Mouse (Mus musculus) kidney, embryonic 15.5 days (tissue): Measurements from ENCODE around the gene Tufm. TPM values are rescaled to one million over a fixed set of nuclear protein-coding genes. Genes with fewer than 3 reads are reported as not detected.

Experiments
- ATAC-seq: fragments of 200-750 bp; cut with Nextera tagmentation; replicated peaks from 2 replicates; pipeline ENCODE4 v1.8.0; 2017; ENCODE audit warnings: moderate TSS enrichment; ENCODE audit not compliant: low FRiP score
- H3K27ac ChIP-seq: fragments of 300-500 bp; sonication (generic); 2 replicates; pipeline ENCODE4 v1.5.1; 2015; ENCODE audit warnings: mild to moderate bottlenecking, inconsistent platforms
- H3K27me3 ChIP-seq: fragments of 300-500 bp; sonication (generic); 2 replicates; pipeline ENCODE4 v1.6.1; 2015; ENCODE audit warnings: inconsistent platforms
- H3K36me3 ChIP-seq: fragments of 300-500 bp; sonication (generic); 2 replicates; pipeline ENCODE4 v1.6.1; 2015; ENCODE audit warnings: inconsistent platforms
- H3K4me1 ChIP-seq: fragments of 300-500 bp; sonication (generic); 2 replicates; pipeline ENCODE4 v1.6.1; 2015; ENCODE audit warnings: inconsistent platforms
- H3K4me2 ChIP-seq: fragments of 300-500 bp; sonication (generic); 2 replicates; pipeline ENCODE4 v1.6.1; 2015; ENCODE audit warnings: moderate library complexity, mild to moderate bottlenecking, inconsistent platforms
- H3K4me3 ChIP-seq: fragments of 300-500 bp; sonication (generic); replicated peaks from 2 replicates; pipeline ENCODE4 v1.5.1; 2015; ENCODE audit warnings: mild to moderate bottlenecking, inconsistent platforms
- H3K9ac ChIP-seq: fragments of 300-500 bp; sonication (generic); 2 replicates; pipeline ENCODE4 v1.6.1; 2015; ENCODE audit warnings: mild to moderate bottlenecking, inconsistent platforms
- H3K9me3 ChIP-seq: fragments of 300-500 bp; sonication (generic); replicated peaks from 2 replicates; pipeline ENCODE4 v1.6.1; 2016; ENCODE audit warnings: inconsistent platforms
- WGBS: fragments of 180-500 bp; shearing (Covaris S2); methylation state at CpG from one replicate; pipeline ENCODE4 v1.1.7; 2015; ENCODE audit warnings: mixed read lengths; 5-methylcytosine and 5-hydroxymethylcytosine counted together
- polyA plus RNA-seq: library from polyadenylated mRNA; unstranded; fragments of >200 nt; fragmentation: Nextera tagmentation; extraction: Ambion mirVana; gene quantifications from 2 replicates; pipeline ENCODE4 v1.2.1, GENCODE M21; 2015

Gene Tufm
- polyA plus RNA-seq, 1 experiment from 2014 or later = 156 TPM

DNA sequence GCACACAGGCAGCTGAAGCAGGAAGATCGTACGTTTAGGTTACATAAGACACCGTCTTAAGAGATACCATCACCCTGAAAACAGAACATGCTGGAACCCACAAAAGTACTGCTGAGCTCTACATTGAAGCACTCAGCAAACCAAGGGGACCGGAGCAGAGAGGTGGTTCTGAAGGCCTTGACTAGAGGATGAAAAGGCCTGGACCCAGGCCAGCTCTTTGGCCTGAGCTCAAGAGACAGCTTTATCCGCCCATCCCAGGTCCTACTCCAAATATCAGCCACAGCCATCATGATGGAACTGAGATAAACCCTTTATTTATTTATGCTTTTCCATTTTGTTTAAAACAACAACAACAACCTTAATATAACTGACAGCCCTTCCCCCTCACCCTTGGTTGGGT, 20.5 kb upstream of the Tufm start:
- Histone ChIP-seq H3K9me3 (no peaks in the 10 kb centered on the region), H3K27me3 (no peaks in the 10 kb centered on the region), H3K9ac (no peak overlapping the region), H3K36me3 (peaks cover 57% of the 10 kb centered on the region), H3K4me3 (no peak overlapping the region), H3K4me1 (peaks cover 36% of the 10 kb centered on the region), H3K4me2 (no peak overlapping the region), H3K27ac (0 out of 2 replicates have a peak overlapping the region, but pooled peaks have one; percentile 51)
- ATAC-seq = no peak
- 89% methylated on average over 5 of the region's 5 CpGs for WGBS

DNA sequence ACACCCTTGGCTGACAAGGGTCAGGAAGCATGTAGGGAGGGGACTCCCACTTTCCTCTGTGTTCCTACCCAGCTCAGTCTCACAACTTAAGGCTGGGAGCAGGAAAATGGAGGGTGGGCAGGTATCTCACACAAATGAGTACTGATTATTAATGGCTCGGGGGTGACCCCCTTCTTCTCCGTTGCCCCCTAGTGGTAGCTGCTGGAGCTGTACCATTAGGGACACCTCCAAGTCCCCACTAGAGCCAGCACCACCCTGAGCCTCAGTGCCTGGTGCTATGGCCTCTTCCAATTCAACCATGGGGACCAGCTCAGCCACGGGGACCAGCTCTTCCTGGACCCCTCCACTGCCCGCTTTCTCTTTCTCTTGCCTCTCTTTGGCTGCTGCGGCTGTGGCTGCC, 19.9 kb upstream of the Tufm start:
- H3K4me3 ChIP-seq = no peak overlapping the region
- H3K27ac ChIP-seq = no peak overlapping the region
- no peak overlapping the region for H3K4me2 ChIP-seq
- H3K9ac ChIP-seq = no peak overlapping the region
- no peak for ATAC-seq
- no peaks in the 10 kb centered on the region for H3K9me3 ChIP-seq
- no peaks in the 10 kb centered on the region for H3K27me3 ChIP-seq
- peaks cover 33% of the 10 kb centered on the region for H3K4me1 ChIP-seq
- H3K36me3 ChIP-seq = peaks cover 63% of the 10 kb centered on the region
- 71% methylated on average over 5 of the region's 5 CpGs for WGBS

DNA sequence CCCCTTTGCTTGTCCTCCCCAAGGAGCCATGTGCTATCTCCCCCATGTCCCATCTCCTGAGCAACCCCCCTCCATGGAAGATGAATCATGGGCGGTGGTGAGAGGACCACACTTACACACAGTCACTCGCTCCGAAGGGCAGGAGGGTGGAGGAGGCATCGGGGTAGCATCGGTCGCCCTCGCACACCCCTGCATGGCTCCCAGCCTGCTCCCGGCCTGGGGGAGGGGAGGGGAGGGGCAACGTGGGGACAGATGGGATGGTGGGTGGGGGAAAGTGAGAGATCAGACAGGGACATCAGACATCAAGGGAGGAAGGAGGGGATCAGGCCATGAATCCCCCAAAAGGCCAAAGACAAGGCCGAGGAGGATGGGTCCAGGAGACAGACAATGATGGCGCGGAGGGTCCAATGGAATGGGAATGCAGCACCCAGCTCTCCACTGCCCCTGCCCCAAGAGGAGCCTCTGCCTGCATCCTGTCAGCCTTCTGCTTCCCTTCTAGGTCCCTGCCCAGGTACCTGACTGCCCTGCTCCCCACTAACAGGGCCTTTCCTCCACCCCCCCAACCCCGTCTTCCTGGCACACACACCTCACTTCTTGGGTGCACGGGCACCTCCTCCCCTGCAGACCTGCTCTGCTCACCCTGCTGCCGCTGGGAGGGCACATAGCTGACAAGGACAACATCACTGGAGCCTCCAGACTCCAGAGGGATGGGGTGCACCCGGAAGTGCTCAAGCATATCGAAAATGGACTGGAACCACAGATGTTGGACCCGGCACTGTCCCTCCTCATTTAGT, 19.1 kb upstream of the Tufm start:
- Histone ChIP-seq H3K4me2 (no peak overlapping the region), H3K9ac (no peak overlapping the region), H3K4me3 (no peak overlapping the region), H3K36me3 (peaks cover 69% of the 10 kb centered on the region), H3K9me3 (no peaks in the 10 kb centered on the region), H3K27me3 (no peaks in the 10 kb centered on the region), H3K27ac (no peak overlapping the region), H3K4me1 (peaks cover 34% of the 10 kb centered on the region)
- ATAC-seq = no peak
- WGBS = 89% methylated on average over 18 of the region's 18 CpGs

DNA sequence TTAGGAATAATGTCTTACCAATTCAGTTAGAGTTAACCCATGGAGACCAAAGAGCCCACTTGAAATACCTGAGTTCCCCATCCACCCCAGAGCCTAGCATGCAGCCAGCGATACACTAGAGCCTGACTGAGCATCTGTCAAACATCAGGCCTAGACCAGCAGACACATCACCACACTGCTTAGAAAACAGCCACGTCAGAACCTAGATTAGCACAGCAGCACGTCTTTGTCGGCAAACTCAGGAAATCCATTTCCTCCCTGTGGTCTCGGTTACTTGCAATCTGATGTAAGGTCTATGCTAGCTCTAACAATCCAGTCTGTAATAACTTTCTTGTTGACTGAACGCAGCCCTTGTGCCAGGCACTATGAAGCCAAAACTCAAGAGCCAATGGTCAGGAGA, 17.1 kb upstream of the Tufm start:
- H3K36me3 ChIP-seq = peaks cover 71% of the 10 kb centered on the region
- H3K27ac ChIP-seq = no peak overlapping the region
- H3K4me2 ChIP-seq = no peak overlapping the region
- no peak for ATAC-seq
- H3K4me3 ChIP-seq = no peak overlapping the region
- H3K9ac ChIP-seq = no peak overlapping the region
- no peaks in the 10 kb centered on the region for H3K27me3 ChIP-seq
- peaks cover 28% of the 10 kb centered on the region for H3K4me1 ChIP-seq
- WGBS = 81% methylated on average over 6 of the region's 6 CpGs
- no peaks in the 10 kb centered on the region for H3K9me3 ChIP-seq

DNA sequence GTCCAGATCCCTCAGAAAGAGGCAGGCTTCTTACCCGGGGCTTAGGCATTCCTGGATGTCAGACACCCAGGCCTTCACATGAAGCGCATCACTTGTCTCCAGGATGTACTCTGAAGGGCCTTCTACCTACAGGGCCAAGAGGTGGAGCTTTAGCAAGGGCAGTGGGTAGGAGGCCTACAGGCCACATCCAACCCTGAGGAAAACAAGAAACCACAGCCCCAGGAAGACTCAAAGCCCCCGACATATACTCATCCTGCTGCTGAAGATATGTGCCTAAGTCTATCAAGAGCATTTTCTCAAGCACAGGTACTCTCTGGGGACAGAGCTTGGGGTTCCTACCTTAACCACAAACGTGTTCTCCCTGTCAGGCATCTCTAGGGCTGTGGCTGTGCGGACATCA, 15.8 kb upstream of the Tufm start:
- Histone ChIP-seq H3K27me3 (no peaks in the 10 kb centered on the region), H3K4me2 (no peak overlapping the region), H3K36me3 (peaks cover 67% of the 10 kb centered on the region), H3K9me3 (no peaks in the 10 kb centered on the region), H3K4me1 (peaks cover 27% of the 10 kb centered on the region), H3K27ac (no peak overlapping the region), H3K9ac (no peak overlapping the region), H3K4me3 (no peak overlapping the region)
- no peak for ATAC-seq
- 89% methylated on average over 5 of the region's 5 CpGs for WGBS

DNA sequence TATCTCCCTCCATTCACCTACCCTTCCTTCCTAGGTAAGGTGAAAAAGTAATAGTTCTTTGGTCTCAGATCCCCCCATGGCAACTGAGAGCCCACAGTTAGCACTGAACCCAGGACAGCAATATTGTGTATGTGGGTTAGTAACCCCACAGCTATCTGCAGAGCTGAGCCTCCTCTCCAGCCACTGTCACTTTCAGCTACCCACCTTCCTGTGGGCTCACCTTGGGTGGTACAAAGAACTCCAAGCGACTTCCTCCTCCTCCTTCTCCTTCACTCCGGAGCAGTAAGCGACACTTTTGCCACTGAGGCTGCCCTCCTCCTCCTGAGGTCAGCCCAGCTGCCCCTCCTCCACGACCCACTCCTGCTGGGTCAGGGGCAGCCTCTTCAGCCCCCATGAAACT, 15.3 kb upstream of the Tufm start:
- Histone ChIP-seq H3K9me3 (no peaks in the 10 kb centered on the region), H3K27me3 (no peaks in the 10 kb centered on the region), H3K4me3 (no peak overlapping the region), H3K4me1 (peaks cover 27% of the 10 kb centered on the region), H3K4me2 (no peak overlapping the region), H3K27ac (no peak overlapping the region), H3K9ac (no peak overlapping the region), H3K36me3 (peaks cover 62% of the 10 kb centered on the region)
- WGBS = 78% methylated on average over 4 of the region's 4 CpGs
- ATAC-seq = no peak

DNA sequence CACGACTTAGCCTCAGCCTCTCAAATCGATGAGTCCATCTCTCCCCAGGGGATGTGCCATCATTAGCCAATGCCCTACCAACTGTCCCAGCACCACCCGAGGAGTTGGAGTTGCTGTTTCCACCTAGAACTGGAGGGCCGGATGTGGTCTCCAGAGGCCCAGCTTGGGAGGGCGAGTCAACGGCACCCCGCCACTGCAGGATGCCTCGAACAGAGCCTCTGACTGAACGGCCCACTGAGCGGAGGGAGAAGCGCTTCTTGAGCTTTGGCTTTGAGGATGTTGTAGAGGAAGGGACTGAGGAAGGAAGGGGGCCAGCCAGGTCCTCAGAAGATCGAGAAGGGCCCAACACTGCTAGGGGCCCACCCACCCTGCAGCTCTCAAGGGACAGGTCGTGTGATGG, 14.9 kb upstream of the Tufm start:
- H3K9ac ChIP-seq = no peak overlapping the region
- no peaks in the 10 kb centered on the region for H3K9me3 ChIP-seq
- no peak overlapping the region for H3K4me3 ChIP-seq
- peaks cover 27% of the 10 kb centered on the region for H3K4me1 ChIP-seq
- 83% methylated on average over 13 of the region's 13 CpGs for WGBS
- peaks cover 58% of the 10 kb centered on the region for H3K36me3 ChIP-seq
- H3K4me2 ChIP-seq = no peak overlapping the region
- H3K27me3 ChIP-seq = no peaks in the 10 kb centered on the region
- no peak overlapping the region for H3K27ac ChIP-seq
- no peak for ATAC-seq

DNA sequence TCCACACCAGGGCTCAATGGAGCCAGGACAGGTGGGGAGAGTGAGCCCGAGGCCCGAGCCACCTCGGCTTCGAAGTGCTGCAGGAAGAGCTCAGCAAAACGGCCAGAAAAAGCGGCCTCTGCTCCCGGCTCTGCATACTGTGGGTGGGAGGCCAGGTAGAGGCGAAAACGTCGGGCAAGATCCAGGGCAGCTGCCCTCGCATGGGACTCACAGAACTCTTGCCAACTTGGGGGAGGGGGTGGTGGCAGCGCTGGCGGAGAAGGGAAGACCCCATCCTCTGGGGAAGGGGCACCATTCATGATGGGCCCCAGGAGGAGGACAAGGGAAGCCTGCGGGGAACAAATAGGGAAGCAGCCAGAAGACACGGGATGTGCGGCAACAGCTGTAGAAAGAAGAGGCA, 14.4 kb upstream of the Tufm start:
- Histone ChIP-seq H3K9me3 (no peaks in the 10 kb centered on the region), H3K4me2 (no peak overlapping the region), H3K27ac (no peak overlapping the region), H3K36me3 (peaks cover 53% of the 10 kb centered on the region), H3K27me3 (no peaks in the 10 kb centered on the region), H3K4me3 (no peak overlapping the region), H3K4me1 (peaks cover 27% of the 10 kb centered on the region), H3K9ac (no peak overlapping the region)
- ATAC-seq = no peak
- WGBS = 94% methylated on average over 16 of the region's 16 CpGs

DNA sequence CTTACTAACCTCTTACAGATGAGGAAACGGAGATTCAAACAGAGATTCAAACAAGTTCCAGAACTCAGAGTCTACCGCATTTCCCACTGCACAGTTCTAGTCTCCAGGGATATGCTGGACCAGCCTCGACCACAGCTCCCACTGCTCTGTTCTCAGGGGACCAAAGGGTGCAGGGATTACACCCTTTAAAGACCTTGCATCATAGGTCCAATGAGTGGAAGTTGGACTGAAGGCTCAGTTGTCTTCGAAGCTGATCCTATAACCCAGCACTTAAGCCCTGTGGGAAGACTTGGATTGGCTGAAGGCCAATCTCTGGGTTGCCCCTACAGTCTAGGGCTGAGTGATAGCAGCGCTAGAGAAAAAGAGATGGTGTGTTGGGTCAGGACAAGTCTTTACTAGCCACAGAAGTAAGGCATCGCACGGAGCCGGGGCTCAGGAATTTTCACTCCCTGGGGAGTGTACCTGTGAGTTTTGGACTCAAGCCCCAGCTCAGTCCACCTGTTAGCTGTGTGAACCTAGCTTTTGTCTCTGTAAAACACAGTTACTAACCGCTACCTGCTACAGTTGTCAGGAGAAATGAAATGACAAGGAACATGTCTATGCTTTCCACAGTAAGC, 13.6 kb upstream of the Tufm start:
- Histone ChIP-seq H3K9me3 (no peaks in the 10 kb centered on the region), H3K4me2 (peak overlapping the region; percentile 83), H3K27me3 (no peaks in the 10 kb centered on the region), H3K9ac (peak overlapping the region; percentile 96), H3K4me3 (peak overlapping the region; percentile 97), H3K27ac (no peak overlapping the region), H3K36me3 (peaks cover 45% of the 10 kb centered on the region), H3K4me1 (peaks cover 27% of the 10 kb centered on the region)
- WGBS = 84% methylated on average over 9 of the region's 9 CpGs
- ATAC-seq = no peak

DNA sequence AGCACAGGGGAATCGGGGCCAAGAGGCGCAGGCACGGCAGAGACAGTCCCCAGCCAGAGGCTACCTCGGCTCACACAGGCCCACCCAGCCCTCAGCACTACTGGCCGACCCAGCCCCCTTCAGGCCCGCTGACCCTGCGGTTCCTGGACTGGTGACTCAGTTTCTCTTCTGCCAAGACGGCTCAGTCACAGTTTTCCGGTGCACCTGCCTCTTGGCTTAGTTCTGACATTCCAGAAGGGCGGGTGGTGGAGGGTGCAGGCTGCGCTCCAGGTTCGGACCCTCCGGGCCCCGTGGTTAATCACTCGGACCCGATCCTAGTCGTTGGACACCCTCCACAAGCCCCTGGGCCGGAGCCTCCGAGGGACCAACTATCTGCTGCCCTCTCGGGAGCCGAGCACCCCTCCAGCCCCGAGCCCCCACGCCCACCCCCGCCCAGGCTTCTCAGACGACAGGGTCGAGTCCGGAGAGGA, 12.6 kb upstream of the Tufm start:
- Histone ChIP-seq H3K4me2 (peak overlapping the region; percentile 83), H3K9me3 (no peaks in the 10 kb centered on the region), H3K4me3 (peak overlapping the region; percentile 97), H3K27me3 (no peaks in the 10 kb centered on the region), H3K4me1 (peaks cover 27% of the 10 kb centered on the region), H3K9ac (peak overlapping the region; percentile 96), H3K27ac (peak overlapping the region; percentile 98), H3K36me3 (peaks cover 35% of the 10 kb centered on the region)
- peak; percentile 63 for ATAC-seq
- 0% methylated on average over 27 of the region's 27 CpGs for WGBS

DNA sequence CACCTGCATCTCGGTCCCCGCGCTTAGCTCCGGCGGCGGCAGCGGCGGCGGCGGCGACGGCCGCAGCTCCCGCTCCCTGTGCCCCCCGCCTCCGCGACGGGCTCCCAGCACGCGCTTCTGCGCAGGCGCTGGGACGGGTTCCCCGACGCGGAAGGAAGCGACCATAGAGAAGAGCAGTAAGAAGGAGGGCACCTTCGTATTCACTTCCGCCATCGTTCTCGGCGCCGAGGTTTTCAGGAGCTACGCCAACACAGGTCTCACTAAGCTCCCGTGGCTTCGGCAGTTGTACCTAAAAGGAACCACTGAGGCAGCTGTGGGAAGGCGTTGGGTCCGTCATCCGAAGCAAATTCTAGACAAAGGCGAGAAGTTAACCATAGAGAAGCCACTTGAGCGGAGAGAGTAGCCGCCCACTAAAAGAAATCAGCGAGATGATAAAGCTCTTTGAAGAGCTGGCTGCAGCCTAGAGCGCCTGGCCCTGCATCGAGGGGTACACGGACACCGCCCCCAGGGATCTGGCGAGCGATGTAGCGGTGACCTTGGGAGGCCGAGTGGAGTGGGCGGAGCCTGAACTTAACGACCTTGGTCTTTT, 12.1 kb upstream of the Tufm start, which contains the start of gene Sh2b1:
Gene Sh2b1 (minus strand): TSS at position 432 of the 589 bp plus-strand sequence.
- Histone ChIP-seq H3K9me3 (no peaks in the 10 kb centered on the region), H3K36me3 (peaks cover 30% of the 10 kb centered on the region), H3K27ac (peak within 1 kb of the TSS; percentile 98), H3K4me3 (peak within 1 kb of the TSS; percentile 97), H3K4me2 (peak within 1 kb of the TSS; percentile 83), H3K27me3 (no peaks in the 10 kb centered on the region), H3K4me1 (peaks cover 27% of the 10 kb centered on the region), H3K9ac (peak within 1 kb of the TSS; percentile 96)
- peak; percentile 93 for ATAC-seq
- under 1% methylated on average over 53 of the region's 53 CpGs for WGBS

DNA sequence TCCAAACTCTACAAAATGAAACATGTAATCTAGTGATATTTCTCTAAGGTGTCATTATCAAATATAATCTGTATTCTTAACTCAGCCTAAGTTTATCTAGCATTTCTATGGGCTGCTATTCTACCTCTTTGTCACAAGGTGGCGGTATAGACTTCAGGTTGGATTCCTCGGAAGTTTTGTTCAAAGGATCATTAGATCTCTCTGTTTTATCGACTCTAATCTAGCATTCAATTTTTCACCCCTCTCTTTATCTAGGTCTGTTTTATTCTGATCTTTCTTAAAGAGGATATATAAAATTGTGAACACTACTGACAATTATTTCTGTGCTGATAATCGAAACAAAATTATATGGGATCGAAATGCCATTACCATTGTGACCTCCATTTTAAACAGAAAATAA, 5.5 kb upstream of the Tufm start:
- Histone ChIP-seq H3K9ac (no peak overlapping the region), H3K4me3 (no peak overlapping the region), H3K4me2 (no peak overlapping the region; the same call in 1 of the 2 replicates), H3K4me1 (peaks cover 9% of the 10 kb centered on the region), H3K27ac (no peak overlapping the region), H3K27me3 (no peaks in the 10 kb centered on the region), H3K9me3 (no peaks in the 10 kb centered on the region), H3K36me3 (no peaks in the 10 kb centered on the region)
- WGBS = 27% methylated on average over 5 of the region's 5 CpGs
- ATAC-seq = no peak
